Mouse (Mus musculus): ENCODE data around the gene Grm4. TPM values are rescaled to one million over a fixed set of nuclear protein-coding genes. Genes with fewer than 3 reads are reported as not detected.

Gene Grm4
- total RNA-seq, 4 experiments from 2014 or later = 9.9 to 13.0 (median 12.6) TPM

GRCm38 (mm10) chr17:27552215-27553201, 31.3 kb upstream of the Grm4 start:
- no peak for DNase-seq (ENCODE audit: low spot score in 2 of 2)

GRCm38 (mm10) chr17:27551393-27551940, 30.3 kb upstream of the Grm4 start:
- no peak for DNase-seq (ENCODE audit: low spot score in 2 of 2)

- no peak for DNase-seq (ENCODE audit: low spot score in 2 of 2)
Measured at GRCm38 (mm10) chr17:27549234-27549633, 28.0 kb upstream of the Grm4 start.

- no peak for DNase-seq (ENCODE audit: low spot score in 2 of 2)
Measured at GRCm38 (mm10) chr17:27547253-27547868, 26.2 kb upstream of the Grm4 start.

DNA sequence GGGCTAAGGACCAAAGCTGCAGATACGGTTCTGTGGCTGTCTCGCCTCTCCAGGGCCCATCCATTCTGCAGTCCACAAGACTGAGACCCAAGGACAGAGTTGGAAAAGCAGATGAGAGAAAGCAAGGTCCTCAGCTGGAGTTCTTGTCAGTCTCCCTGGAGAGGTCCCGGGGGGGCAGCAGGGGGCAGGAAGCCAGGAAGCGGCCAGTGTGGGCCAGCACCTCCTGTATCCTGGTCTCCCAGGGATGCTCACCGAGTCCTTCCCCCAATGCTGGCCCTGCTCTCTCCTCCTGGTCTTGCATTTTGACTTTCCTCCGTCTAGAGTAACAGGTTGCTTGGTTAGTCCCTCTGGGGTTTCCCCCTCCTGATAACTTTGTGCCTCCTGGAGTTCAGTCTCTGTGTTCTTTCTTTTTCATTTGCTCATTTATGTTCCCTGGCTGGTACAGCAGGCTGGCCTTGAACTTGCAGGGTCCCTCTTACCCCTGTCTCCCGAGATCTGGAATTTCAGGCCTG, 25.4 kb upstream of the Grm4 start:
- DNase-seq (ENCODE audit: low spot score in 2 of 2) = no peak

GRCm38 (mm10) chr17:27545991-27546390, 24.8 kb upstream of the Grm4 start:
- DNase-seq (ENCODE audit: low spot score in 2 of 2) = no peak

DNA sequence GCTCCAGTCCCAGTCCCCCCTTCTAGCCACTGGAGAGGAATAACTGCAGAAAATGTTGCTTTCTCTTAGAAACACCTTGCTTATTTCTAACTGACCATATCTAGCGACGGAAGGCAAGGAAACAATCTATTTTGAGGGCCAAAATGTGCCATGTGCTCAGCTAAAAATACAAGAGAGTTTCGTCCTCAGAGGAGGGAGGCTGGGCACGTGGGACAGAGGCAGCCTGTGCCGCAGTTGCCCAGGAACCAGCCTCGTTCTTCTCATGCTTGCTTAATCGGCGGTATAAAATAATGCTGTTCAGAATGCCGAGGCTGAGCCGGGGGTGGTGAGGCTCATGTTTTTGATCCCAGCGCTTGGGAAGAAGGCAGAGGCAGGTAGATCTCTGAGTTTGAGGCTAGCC, 23.3 kb upstream of the Grm4 start:
- DNase-seq (ENCODE audit: low spot score in 2 of 2) = no peak

GRCm38 (mm10) chr17:27541984-27542383, 20.8 kb upstream of the Grm4 start:
- DNase-seq (ENCODE audit: low spot score in 2 of 2) = no peak

GRCm38 (mm10) chr17:27541261-27541660, 20.1 kb upstream of the Grm4 start:
- DNase-seq (ENCODE audit: low spot score in 2 of 2) = no peak

DNA sequence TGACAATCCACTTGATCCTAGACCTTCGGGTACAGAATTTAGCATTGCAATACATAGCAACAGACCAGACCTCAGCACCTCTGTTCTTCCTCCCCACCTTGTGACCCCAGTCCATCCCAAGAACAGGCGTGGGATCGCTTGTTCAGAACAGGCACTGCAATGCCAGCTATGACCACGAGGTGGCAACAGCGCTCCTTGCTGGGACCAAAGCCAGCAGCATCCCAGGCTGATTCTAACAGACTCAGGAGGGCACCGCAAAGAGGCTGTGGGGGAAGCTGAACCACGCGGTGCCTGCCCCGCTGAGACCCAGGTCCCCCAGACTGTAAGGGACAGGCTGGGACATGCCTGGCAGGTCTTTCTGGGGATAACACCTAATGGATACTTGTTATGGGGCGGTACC, 13.5 kb upstream of the Grm4 start:
- peak; percentile 78 to 89 for DNase-seq (ENCODE audit: low spot score in 2 of 2)

DNA sequence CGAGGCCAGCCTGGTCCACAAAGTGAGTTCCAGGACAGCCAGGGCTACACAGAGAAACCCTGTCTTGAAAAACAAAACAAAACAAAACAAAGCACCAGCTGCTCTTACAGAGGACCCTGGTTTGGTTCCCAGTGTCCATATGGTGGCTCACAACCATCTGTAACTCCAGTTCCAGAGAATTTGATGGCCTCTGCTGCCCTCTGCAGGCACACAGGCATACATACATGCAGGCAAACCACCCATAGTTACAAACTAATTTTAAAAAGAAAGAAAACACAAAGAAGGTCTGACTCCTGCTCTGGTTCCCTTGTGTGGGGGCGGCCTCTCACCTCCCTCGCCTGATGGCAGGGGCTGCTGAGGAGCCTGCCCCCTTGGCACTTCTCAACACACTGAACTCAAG, 12.2 kb upstream of the Grm4 start:
- DNase-seq (ENCODE audit: low spot score in 2 of 2) = no peak

DNA sequence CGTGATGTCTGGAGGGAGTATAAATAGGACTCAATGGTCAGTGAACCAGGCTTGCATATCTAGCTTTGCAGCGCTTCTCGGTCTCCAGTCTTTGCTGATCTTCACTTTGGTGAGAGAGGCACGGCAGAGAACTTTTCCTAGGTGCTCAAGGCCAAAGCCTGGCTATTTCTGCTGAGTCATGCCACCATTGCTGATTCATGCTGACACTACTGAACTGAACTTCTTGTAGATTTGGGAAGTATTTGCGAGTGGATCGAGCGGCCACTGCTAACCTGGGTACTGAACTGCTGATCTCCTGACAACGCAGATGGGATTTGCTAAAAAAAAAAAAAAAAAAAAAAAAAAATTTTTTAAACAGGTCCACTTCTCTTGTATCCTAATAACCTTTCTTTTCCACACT, 10.9 kb upstream of the Grm4 start:
- DNase-seq (ENCODE audit: low spot score in 2 of 2) = no peak

GRCm38 (mm10) chr17:27528767-27529166, 7.6 kb upstream of the Grm4 start:
- DNase-seq (ENCODE audit: low spot score in 2 of 2) = no peak

DNA sequence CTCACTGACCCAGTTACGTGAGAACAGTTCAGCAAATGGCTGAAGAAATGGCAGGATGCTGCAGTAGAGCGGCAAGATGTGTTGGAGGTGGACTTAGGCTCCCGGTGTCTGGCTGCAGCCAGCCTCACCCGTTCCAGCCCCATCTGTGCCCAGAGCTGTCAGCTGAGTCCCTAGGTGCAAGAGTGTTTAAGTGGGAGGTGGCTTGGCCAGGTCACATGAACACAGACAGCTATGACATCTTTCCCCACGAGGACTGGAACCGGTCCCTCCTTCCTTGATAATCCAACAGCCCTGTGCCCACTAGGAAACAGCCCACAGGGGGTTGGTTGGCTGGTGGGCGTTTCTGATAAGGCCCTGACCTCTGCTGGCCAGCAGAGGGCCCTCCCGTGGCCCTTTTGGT, 6.8 kb upstream of the Grm4 start:
- no peak for DNase-seq (ENCODE audit: low spot score in 2 of 2)

- DNase-seq (ENCODE audit: low spot score in 2 of 2) = no peak
Measured at GRCm38 (mm10) chr17:27527188-27527587, 6.0 kb upstream of the Grm4 start.

- no peak for DNase-seq (ENCODE audit: low spot score in 2 of 2)
Measured at GRCm38 (mm10) chr17:27523121-27523520, 1.9 kb upstream of the Grm4 start.

- DNase-seq (ENCODE audit: low spot score in 2 of 2) = peak in 1 of 2 experiments; percentile 39
Measured at GRCm38 (mm10) chr17:27520557-27520956, 646 bp downstream of the Grm4 start.

GRCm38 (mm10) chr17:27518700-27519595, 2.3 kb downstream of the Grm4 start:
- DNase-seq (ENCODE audit: low spot score in 2 of 2) = no peak

GRCm38 (mm10) chr17:27518296-27518695, 2.9 kb downstream of the Grm4 start:
- no peak for DNase-seq (ENCODE audit: low spot score in 2 of 2)

- no peak for DNase-seq (ENCODE audit: low spot score in 2 of 2)
Measured at GRCm38 (mm10) chr17:27513916-27514762, 7.1 kb downstream of the Grm4 start.
